Mouse (Mus musculus) adrenal gland, adult (tissue): ENCODE results near the gene Cdc42ep2.

Experiments
- DNase-seq, 2 experiments: peaks; one replicate each; pipeline ENCODE4 v3.0.0; 2022 to 2023; ENCODE audit warnings: low spot score in 1 of 2; ENCODE audit not compliant: inconsistent age in 2 of 2

Gene Cdc42ep2

DNA sequence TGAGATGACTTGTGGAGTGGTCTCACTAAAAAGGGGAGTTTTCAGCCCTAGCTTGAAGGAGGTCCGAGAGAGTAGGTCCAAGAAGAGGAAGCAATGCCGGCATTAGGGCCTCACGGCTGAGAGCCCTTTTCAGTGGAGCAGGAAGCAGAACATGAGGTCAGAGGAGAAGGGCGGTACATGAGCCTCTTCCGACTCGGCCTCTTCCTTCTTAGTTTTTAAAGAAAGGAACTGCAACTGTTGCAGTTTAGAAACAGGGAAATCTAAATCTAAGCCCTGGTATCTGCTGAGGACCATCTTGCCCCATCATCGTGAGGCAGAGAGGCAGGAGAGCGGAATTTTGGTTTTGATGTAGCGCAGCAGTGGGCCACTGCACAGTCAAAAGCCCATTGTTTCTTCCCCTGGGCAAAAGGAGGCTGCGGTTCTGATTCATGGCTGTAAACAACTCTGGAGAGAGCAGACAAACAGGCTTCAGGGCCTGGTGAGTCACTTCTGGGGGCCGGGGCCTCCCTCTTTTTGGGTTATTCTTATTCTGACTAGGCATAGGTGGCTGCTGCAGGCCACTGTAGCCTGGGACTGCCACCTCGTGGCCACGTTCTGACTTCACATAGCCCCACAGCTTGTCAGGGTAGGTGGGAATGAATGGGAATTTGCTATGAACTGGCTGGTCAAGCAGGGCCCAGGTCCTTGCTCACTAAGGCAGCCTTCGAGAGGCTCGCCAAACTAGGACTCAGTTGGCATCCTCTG, 46.8 kb downstream of the Cdc42ep2 start, which contains the start of gene Slc25a45:
Gene Slc25a45, plus strand, starts transcription at position 191 of the 744 bp plus-strand sequence.
- peak; percentile 89 to 96 for DNase-seq

DNA sequence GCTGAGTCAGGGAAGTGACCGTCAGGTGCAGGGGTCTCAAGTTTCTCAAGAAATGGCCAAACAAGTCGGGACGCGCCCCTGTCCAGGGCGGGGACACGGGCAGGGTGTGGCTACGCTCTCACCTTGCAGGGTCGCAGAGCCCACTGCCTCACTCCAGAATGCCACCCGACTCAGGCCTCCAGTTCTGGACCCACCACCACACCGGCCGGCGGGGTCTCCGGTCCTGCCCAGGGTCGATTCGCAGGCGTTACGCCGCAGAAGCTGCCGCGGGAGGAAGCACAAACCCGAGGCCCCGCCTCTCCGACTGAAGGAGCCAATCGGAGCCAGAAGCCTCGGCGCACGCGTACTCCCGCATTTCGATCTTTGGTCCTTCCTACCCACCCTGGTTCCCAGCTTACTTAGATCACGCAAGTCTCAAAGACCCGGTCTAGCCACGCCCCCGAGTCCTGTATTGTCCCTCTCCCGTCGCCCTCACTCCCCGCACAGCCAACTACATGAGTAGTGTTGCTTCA, 49.6 kb downstream of the Cdc42ep2 start, which contains the start of gene Frmd8:
Gene Frmd8, minus strand, starts transcription at position 306 of the 512 bp plus-strand sequence.
- peak; percentile 95 to 98 for DNase-seq

DNA sequence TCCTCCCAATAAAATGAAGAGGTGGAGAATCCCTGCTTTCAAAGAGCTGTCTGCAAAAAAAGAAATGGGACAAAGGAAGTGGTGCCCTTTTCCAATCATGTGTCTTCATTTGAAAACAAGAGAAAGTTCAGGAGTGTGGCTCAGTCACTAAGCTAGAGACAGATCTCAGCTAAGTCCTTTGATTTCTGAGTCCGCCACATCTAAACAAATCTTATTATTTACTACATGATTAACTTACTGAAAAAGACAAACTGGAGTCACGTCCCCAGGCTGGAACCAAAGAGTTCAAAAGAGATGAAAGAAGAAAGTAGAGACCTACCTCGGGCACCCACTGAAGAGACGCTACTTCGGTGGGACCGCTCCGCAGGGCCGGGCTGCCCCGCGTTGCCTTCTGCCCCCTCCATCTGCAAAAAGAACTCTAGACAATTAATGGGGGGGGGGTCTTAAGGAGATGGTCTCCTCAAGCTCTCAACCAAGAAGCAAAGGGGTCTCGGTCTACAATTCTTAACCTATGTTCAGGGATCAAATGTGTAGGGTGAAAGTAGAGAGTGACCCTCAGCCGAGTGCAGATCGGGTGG, 50.1 kb downstream of the Cdc42ep2 start:
- peak in 1 of 2 experiments; percentile 61 for DNase-seq

DNA sequence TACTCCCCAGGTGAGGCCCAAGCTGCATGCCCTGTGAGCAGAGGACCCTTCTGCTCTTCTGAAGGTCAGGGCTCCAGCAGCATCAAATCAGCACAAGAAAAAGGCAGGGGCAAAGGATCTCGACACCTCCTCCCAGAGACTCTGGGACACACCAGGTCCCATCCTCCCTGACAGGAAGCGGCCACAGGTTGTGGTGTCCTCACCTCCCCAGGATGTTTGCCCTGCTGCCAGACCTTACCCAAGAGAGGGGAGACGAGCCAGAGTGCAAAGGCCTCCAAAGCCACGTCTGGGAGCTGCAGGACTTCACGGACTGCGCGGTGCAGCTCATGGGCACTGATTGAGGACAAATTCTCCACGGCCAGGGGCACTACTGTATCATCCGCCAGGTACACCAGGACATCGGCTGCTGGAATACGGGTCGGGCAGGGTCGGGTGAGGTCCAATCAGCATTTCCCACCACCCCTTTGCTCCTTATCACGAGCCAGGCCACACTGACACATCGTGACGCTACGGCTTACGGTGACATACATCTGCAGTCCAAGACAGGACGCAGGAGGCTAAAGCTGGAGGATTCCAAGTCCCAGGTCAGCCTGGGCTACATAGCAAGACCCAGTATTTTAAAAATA, 51.6 kb downstream of the Cdc42ep2 start:
- no peak for DNase-seq

DNA sequence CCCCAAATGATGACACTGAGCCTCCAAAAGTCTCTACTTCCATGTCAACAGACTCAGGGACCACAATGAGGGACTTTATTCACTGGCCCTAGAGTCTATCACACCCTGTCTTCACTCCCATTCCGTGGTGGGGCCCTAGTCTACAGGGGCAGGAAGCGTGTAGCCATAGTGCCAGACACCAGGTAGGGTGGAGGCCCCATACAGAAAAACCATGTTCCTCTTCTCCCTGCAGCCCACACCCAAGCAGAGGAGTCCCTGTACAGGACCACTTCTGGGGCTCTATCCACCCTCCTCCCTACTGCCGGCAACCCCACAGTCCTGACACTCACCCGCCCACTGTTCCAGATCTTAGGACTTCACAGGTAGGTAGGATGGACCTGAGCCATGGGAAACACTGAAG, 52.1 kb downstream of the Cdc42ep2 start:
- peak in 1 of 2 experiments; percentile 33 for DNase-seq

DNA sequence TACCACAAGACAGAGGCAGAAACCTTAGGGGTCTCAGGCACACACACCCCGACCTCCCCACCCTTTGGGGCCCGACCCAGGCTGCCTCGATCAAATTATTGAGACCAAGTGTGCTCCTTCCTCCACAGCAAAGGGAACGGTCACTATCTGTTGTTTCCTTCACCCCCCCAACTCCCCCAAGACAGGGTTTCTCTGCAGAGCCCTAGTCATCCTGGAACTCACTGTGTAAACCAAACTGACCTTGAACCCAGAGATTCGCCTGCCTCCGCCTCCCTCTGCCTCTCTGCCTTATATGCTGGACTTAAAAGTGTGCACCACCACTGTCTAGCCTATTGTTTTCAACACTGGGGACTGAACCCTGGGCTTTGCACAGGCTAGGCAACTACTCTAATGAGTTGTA, 52.9 kb downstream of the Cdc42ep2 start:
- DNase-seq, result peak in 1 of 2 experiments; percentile 37

DNA sequence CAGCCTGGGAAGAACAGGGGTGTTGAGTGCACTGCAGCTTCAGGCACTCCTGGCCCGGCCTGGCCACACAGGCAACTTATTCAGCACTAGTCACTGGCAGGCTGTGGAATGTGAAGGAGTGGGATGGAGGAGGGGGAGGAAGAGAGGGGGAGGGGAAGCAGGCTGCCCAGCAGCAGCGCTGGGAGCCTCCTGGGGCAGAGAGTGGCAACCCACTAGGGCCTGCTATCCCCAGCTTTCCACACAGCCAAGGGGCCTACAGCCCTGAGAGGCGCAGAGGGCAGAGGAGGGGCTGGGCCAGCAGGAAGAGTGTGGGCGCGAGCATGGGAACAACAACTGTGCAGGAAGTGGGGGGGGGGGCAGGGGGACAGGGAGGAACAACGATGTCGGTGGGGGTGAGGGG, 53.3 kb downstream of the Cdc42ep2 start:
- DNase-seq, result peak; percentile 27 to 38

DNA sequence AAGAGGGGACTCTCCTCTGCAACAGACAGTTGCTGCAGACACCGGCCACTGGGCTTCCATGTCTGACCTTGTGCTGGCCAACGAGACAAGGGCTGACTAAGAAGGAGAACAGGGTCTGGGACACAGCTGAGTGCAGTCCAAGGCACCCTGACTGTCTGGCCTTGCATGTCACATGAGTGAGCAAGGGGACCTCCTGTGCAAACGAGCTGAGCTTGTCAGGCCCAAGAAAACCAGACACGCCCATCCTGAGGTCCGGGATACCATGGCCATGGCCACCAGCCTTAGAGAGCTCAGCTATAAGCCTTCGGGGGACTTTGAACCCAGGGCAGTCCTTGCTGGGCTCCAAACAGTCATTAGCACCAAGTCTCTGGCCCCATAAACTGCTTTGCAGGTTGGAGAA, 56.5 kb downstream of the Cdc42ep2 start:
- peak; percentile 66 to 86 for DNase-seq
